Mouse (Mus musculus) G1E (cell line): Measurements from ENCODE around the gene Chst12. TPM values are rescaled to one million over a fixed set of nuclear protein-coding genes. Genes with fewer than 3 reads are reported as not detected.
A peak's percentile ranks its signal among the peaks of the same experiment; 100 is the strongest.

Source experiments
- ATAC-seq: 2 replicates; pipeline ENCODE4 v1.8.0; 2016; ENCODE audit warnings: mild to moderate bottlenecking; ENCODE audit not compliant: insufficient number of reproducible peaks, poor library complexity, low FRiP score, severe bottlenecking; ENCODE audit errors: extremely low read depth
- DNase-seq: peaks from one replicate; pipeline ENCODE4 v3.0.0; 2012; ENCODE audit warnings: low spot score
- H3K27me3 ChIP-seq: 2 replicates; pipeline ENCODE4 v1.6.1; 2012; ENCODE audit warnings: mild to moderate bottlenecking, low read length, inconsistent platforms; ENCODE audit not compliant: insufficient read depth
- H3K36me3 ChIP-seq: replicated peaks from 2 replicates; pipeline ENCODE3; 2012; ENCODE audit warnings: mild to moderate bottlenecking, inconsistent platforms
- H3K4me1 ChIP-seq: 2 replicates; pipeline ENCODE4 v1.6.1; 2012; ENCODE audit warnings: low read depth, low read length, inconsistent platforms, mixed read lengths; ENCODE audit not compliant: insufficient read depth
- H3K4me3 ChIP-seq: 2 replicates; pipeline ENCODE4 v1.5.1; 2012; ENCODE audit warnings: low read depth, mild to moderate bottlenecking, inconsistent platforms, low read length, moderate library complexity, mixed read lengths
- H3K9me3 ChIP-seq: replicated peaks from 2 replicates; pipeline ENCODE4 v1.6.1; 2012; ENCODE audit warnings: inconsistent platforms
- CTCF ChIP-seq: IDR thresholded peaks from 2 replicates; pipeline ENCODE4 v1.5.1; 2012; ENCODE audit warnings: low read depth, low read length, inconsistent platforms, mixed read lengths
- GATA1 ChIP-seq: IDR thresholded peaks from 2 replicates; pipeline ENCODE4 v1.6.1; 2012; ENCODE audit warnings: borderline replicate concordance, low read length, inconsistent platforms, mixed read lengths
- GATA2 ChIP-seq: IDR thresholded peaks from 2 replicates; pipeline ENCODE4 v1.6.1; 2012; ENCODE audit warnings: low read depth, low read length, inconsistent platforms, borderline replicate concordance
- POLR2AphosphoS5 ChIP-seq: IDR thresholded peaks from 2 replicates; pipeline ENCODE4 v1.6.1; 2012; ENCODE audit warnings: low read depth, low read length, inconsistent platforms; ENCODE audit not compliant: insufficient replicate concordance
- TAL1 ChIP-seq: conservative IDR thresholded peaks from 2 replicates; pipeline ENCODE4 v1.6.1; 2012; ENCODE audit warnings: low read depth, low read length, inconsistent platforms, mixed read lengths
- polyA plus RNA-seq: library from polyadenylated mRNA; stranded (reverse); fragments of >175 nt; gene quantifications from 2 replicates; pipeline ENCODE4 v1.2.3, GENCODE M21; 2012
- total RNA-seq, 2 experiments: library from RNA; stranded (forward) in 1 of 2; stranded (reverse) in 1 of 2; fragments of 200-1000 nt in 1 of 2; fragments of >200 nt in 1 of 2; fragmentation: Nextera tagmentation in 1 of 2; gene quantifications; 2 replicates each; pipeline ENCODE4 v1.2.3; 2014 to 2017

The Chst12 gene
- total and polyA plus RNA-seq, 3 experiments, result 0.16 to 0.36 TPM; not detected in 1

- no peaks in the 10 kb centered on the region for H3K9me3 ChIP-seq
- H3K27me3 ChIP-seq, result peaks cover 15% of the 10 kb centered on the region
- H3K4me1 ChIP-seq, result 0 out of 2 replicates have a peak, but pooled peaks cover 2% of the 10 kb centered on the region
- no peak overlapping the region for H3K4me3 ChIP-seq
- DNase-seq (no peak), ATAC-seq (no peak)
- TF ChIP-seq GATA2 (no peak), POLR2AphosphoS5 (no peak), TAL1 (no peak), CTCF (no peak), GATA1 (no peak)
- H3K36me3 ChIP-seq, result no peaks in the 10 kb centered on the region
Measured at GRCm38 (mm10) chr5:140517159-140517920, 12.0 kb downstream of the Chst12 start.

GRCm38 (mm10) chr5:140517921-140518230 lies 12.5 kb downstream of the Chst12 start:
- Histone ChIP-seq H3K4me1 (0 out of 2 replicates have a peak, but pooled peaks cover 2% of the 10 kb centered on the region), H3K27me3 (peaks cover 15% of the 10 kb centered on the region), H3K9me3 (no peaks in the 10 kb centered on the region), H3K36me3 (no peaks in the 10 kb centered on the region), H3K4me3 (no peak overlapping the region)
- DNase-seq (no peak), ATAC-seq (no peak)
- TF ChIP-seq CTCF (no peak), TAL1 (no peak), GATA2 (no peak), POLR2AphosphoS5 (no peak)

GRCm38 (mm10) chr5:140521196-140521595 lies 15.8 kb downstream of the Chst12 start:
- H3K4me3 ChIP-seq, result no peak overlapping the region
- ATAC-seq, result no peak
- no peaks in the 10 kb centered on the region for H3K36me3 ChIP-seq
- peaks cover 15% of the 10 kb centered on the region for H3K27me3 ChIP-seq
- no peaks in the 10 kb centered on the region for H3K9me3 ChIP-seq
- H3K4me1 ChIP-seq, result no peaks in the 10 kb centered on the region
- TF ChIP-seq GATA2, result no peak
- TF ChIP-seq TAL1, result no peak
- no peak for TF ChIP-seq POLR2AphosphoS5
- TF ChIP-seq GATA1, result no peak
- TF ChIP-seq CTCF, result no peak
- no peak for DNase-seq

- Histone ChIP-seq H3K36me3 (no peaks in the 10 kb centered on the region), H3K27me3 (no peaks in the 10 kb centered on the region; the same call in 1 of the 2 replicates), H3K4me3 (no peak overlapping the region), H3K4me1 (no peaks in the 10 kb centered on the region), H3K9me3 (no peaks in the 10 kb centered on the region)
- no peak for DNase-seq
- no peak for ATAC-seq
- TF ChIP-seq CTCF (no peak), TAL1 (no peak), POLR2AphosphoS5 (no peak), GATA1 (no peak), GATA2 (no peak)
Measured at GRCm38 (mm10) chr5:140526754-140527153, 21.4 kb downstream of the Chst12 start.

GRCm38 (mm10) chr5:140538111-140538683 lies 32.8 kb downstream of the Chst12 start:
- peaks cover 7% of the 10 kb centered on the region; the same call in 1 of the 2 replicates for H3K4me1 ChIP-seq
- H3K36me3 ChIP-seq, result no peaks in the 10 kb centered on the region
- peaks cover 17% of the 10 kb centered on the region for H3K27me3 ChIP-seq
- no peak for ATAC-seq
- no peak overlapping the region for H3K4me3 ChIP-seq
- TF ChIP-seq POLR2AphosphoS5 (no peak), TAL1 (no peak)
- peaks cover 2% of the 10 kb centered on the region; the same call in 1 of the 2 replicates for H3K9me3 ChIP-seq
- no peak for DNase-seq

- ATAC-seq (0 out of 2 replicates have a peak, but pooled peaks have one; percentile 45), DNase-seq (peak; percentile 46)
- Histone ChIP-seq H3K4me1 (peaks cover 7% of the 10 kb centered on the region; the same call in 1 of the 2 replicates), H3K27me3 (peaks cover 17% of the 10 kb centered on the region), H3K9me3 (no peaks in the 10 kb centered on the region), H3K36me3 (no peaks in the 10 kb centered on the region), H3K4me3 (no peak overlapping the region)
- TF ChIP-seq TAL1 (no peak), POLR2AphosphoS5 (no peak), GATA1 (no peak), GATA2 (no peak), CTCF (peak; percentile 83)
Measured at GRCm38 (mm10) chr5:140540106-140540505, 34.8 kb downstream of the Chst12 start.
